8 mouse cellular contexts compared by ENCODE assay signal in the genomic region with DNA sequence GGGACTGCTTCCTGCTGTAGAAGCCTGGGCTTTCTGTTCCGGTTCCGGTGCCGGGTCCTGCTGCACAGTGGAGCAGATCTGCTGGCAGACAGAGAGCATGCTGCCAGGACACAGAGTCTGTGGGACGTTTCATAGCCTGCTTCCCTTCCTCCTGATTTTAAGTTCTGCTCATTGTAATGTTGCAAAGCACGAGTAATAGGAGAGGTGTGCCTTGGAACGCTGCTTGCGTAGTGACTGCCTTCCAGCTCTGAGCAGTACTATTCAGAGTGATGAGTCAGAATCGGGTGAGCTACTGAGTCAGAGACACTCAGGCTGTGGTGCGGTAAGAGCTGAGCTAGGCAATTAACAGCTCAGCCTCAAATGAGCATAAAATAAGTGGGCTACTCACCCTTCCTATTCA. TPM values are rescaled to one million over a fixed set of nuclear protein-coding genes. Genes with fewer than 3 reads are reported as not detected.
DNase-seq lines count a peak whose midpoint lies in the region; ATAC-seq lines count a peak whose summit lies in the region.

No protein-coding gene starts in this region.

- H3K27me3 ChIP-seq in midbrain, embryonic 15.5 days (replicated peaks) = no peaks in the 10 kb centered on the region

- peak; percentile 65 for ATAC-seq in inflammation-experienced regulatory T-cells, adult 6 months
- no peak for ATAC-seq in midbrain, embryonic 15.5 days (replicated peaks)

- DNase-seq in adrenal gland, adult (ENCODE audit: inconsistent age in 2 of 2, low spot score in 1 of 2) = peak; percentile 71 to 82
- no peak for DNase-seq in adrenal gland, adult 18-20 months (ENCODE audit: low spot score in 2 of 2)
- DNase-seq in lung, postnatal 36 days = peak; percentile 47
- no peak for DNase-seq in lung, postnatal 10 days
- DNase-seq in skeletal muscle tissue, adult 2 months (ENCODE audit: low read depth, low spot score) = peak; percentile 41
- no peak for DNase-seq in kidney, postnatal 4 days

- no peak overlapping the region for H3K4me2 ChIP-seq in midbrain, embryonic 15.5 days

- no peaks in the 10 kb centered on the region for H3K9me3 ChIP-seq in midbrain, embryonic 15.5 days

- no peaks in the 10 kb centered on the region for H3K4me1 ChIP-seq in midbrain, embryonic 15.5 days

- no peaks in the 10 kb centered on the region for H3K36me3 ChIP-seq in midbrain, embryonic 15.5 days (replicated peaks)

- H3K4me3 ChIP-seq in midbrain, embryonic 15.5 days = no peak overlapping the region

- no peak overlapping the region for H3K27ac ChIP-seq in midbrain, embryonic 15.5 days

- 89% methylated on average over 9 of the region's 9 CpGs for WGBS in midbrain, embryonic 15.5 days

- no peak overlapping the region for H3K9ac ChIP-seq in midbrain, embryonic 15.5 days

RNA-seq across cellular contexts. Expression of a gene that starts 26.9 kb away (rescaled TPM):
- total RNA-seq in adrenal gland, adult 18-20 months (2021) = 100 to 1,000 TPM in 1 of 2 experiments, 10 to 100 TPM in 1; 58.0 to 207 TPM
- 10 to 100 TPM; 21.0 to 33.3 (median 22.7) TPM for polyA plus RNA-seq in inflammation-experienced regulatory T-cells, adult 6 months (2017; shearing (Covaris generic))
- 11.2 and 12.8 TPM in 2 replicates for polyA plus RNA-seq in midbrain, embryonic 15.5 days (2015; fragmentation: Nextera tagmentation; extraction: Ambion mirVana)

RNA-seq across cellular contexts. Expression of a gene that starts 56.0 kb away (rescaled TPM):
- 1 to 10 TPM; 1.7 to 2.5 TPM for total RNA-seq in adrenal gland, adult 18-20 months (2021)
- polyA plus RNA-seq in inflammation-experienced regulatory T-cells, adult 6 months (2017; shearing (Covaris generic)) = 10 to 100 TPM in 1 of 3 experiments, 1 to 10 TPM in 2; 4.0 to 37.2 (median 6.3) TPM
- polyA plus RNA-seq in midbrain, embryonic 15.5 days (2015; fragmentation: Nextera tagmentation; extraction: Ambion mirVana) = 7.8 and 9.6 TPM in 2 replicates

Comparison
In these comparisons a context has a peak if more than half of its experiments do, and no peak if none do; other contexts are left out.
1. DNase-seq: peak in adrenal gland, adult (2 of 2), lung, postnatal 36 days (single experiment) and skeletal muscle tissue, adult 2 months (single experiment); none in adrenal gland, adult 18-20 months (0 of 2), lung, postnatal 10 days (single experiment) and kidney, postnatal 4 days (0 of 2).